Mouse (Mus musculus) cerebellum, postnatal 14 days (tissue): ENCODE measurements at regions not wholly inside any gene's neighbourhood (a gene's known extent, or its start where the extent isn't known, plus 50 kb on each side); places are given as distances from the start of the nearest gene placed in this dataset.

Experiments
- DNase-seq, 2 experiments: peaks; one replicate each; pipeline ENCODE4 v3.0.0; 2021; ENCODE audit warnings: mixed read lengths in 2 of 2

- DNase-seq, result no peak
These were observed 328.4 kb upstream of the Gm9008 start for GRCm38 (mm10) chr6:76825953-76826352.

DNA sequence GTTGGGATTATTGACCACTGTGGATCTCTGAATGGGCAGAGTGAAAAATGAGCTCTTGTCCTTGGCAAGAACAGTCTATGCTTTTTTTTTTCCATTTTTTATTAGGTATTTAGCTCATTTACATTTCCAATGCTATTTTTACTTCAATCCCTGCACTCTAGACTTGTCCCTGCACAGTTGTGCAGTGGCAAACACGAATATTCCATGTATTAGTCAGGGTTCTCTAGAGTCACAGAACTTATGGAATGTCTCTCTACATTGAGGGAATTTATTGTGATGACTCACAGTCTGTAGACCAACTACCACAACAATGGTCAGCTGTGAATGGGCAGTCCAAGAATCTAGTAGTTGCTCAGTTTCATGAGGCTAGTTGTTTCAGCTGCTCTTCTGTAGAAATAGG, 305.4 kb upstream of the Gm9008 start:
- DNase-seq, result no peak

DNA sequence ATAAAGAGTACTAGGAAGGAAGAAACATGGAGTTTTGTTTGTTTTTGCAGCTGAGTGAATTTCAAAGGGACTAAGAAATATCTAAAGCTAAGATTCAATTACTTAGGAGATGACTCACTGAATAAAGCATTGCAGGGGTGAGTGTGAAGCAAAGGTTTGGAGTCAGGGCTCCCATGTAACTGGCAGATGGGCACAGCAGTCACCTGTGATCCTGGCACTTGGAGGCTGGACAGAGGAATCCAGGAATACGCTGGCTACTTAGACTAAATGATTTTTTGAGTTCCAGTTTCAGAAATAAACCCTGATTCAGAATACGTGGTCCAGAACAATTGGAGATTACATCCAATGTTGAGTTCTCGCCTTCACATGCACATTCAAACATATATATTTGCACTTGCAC, 282.6 kb upstream of the Gm9008 start:
- DNase-seq, result peak; percentile 33 to 69

DNA sequence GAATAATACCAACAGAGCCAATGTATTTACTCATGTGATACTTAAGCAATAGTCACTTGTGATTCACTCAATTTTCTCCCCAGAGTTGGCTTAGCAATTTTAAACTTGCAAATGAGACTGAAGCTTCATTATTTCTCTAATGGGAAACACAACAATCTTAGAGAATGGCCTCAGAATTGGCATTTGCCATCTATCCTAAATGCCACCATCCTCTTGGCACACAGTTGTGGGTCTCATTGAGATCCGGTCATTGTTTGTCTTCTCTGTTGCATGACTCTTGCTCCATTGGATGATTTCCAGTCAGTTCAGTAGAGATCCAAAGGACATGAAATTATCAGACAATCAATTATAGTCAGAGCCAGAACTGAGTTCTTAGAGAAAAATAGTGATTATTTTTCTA, 280.6 kb upstream of the Gm9008 start:
- DNase-seq, result no peak

GRCm38 (mm10) chr6:76777080-76777479, 279.5 kb upstream of the Gm9008 start:
- DNase-seq, result peak; percentile 39 to 67

- peak; percentile 62 to 76 for DNase-seq
These were observed 266.3 kb upstream of the Gm9008 start for GRCm38 (mm10) chr6:76763852-76764251.

DNA sequence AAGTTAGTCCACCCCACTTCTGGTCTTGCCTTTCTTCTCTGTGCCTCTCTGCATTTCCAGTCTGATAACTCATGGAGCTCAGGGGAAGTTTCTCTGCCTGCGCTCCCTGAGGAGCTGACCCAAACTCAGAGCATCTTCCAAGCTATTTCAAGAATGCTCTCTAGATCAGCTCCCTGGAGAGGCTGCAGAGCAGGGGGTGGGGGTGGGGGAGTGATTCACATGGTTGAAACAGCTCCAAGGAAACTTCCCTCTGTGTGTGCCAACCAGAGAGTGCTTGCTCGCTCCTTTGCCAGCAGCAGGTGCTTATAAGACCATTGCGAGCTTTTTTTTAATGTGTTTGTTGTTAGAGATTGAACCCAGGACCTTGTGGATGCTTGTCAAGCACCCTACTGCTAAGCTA, 257.3 kb upstream of the Gm9008 start:
- no peak for DNase-seq
